Mouse (Mus musculus) cerebellum, adult 2 months (tissue): ENCODE results near the gene Pelp1. TPM values are rescaled to one million over a fixed set of nuclear protein-coding genes. Genes with fewer than 3 reads are reported as not detected.

Experiments used
- DNase-seq, 2 experiments: peaks; one replicate each; pipeline ENCODE4 v3.0.0; 2021
- H3K27ac ChIP-seq: fragments of 200-500 bp; 2 replicates; pipeline ENCODE4 v1.5.1; 2012; ENCODE audit warnings: low read length, control low read depth, inconsistent platforms; ENCODE audit not compliant: insufficient read depth
- H3K27me3 ChIP-seq: fragments of 200-500 bp; 2 replicates; pipeline ENCODE4 v1.6.1; 2012; ENCODE audit warnings: inconsistent platforms, mild to moderate bottlenecking, low read length, moderate library complexity; ENCODE audit not compliant: control insufficient read depth, insufficient read depth
- H3K4me1 ChIP-seq: fragments of 200-500 bp; 2 replicates; pipeline ENCODE4 v1.6.1; 2011; ENCODE audit warnings: low read length; ENCODE audit not compliant: control insufficient read depth, insufficient read depth
- H3K4me3 ChIP-seq: fragments of 200-500 bp; replicated peaks from 2 replicates; pipeline ENCODE3; 2011; ENCODE audit warnings: mild to moderate bottlenecking, low read depth, low read length, control low read depth; ENCODE audit not compliant: insufficient read depth
- CTCF ChIP-seq: fragments of 200-500 bp; IDR thresholded peaks from 2 replicates; pipeline ENCODE4 v1.5.1; 2011; ENCODE audit warnings: low read depth, mild to moderate bottlenecking, control low read depth, low read length, moderate library complexity, borderline replicate concordance; ENCODE audit not compliant: insufficient read depth
- POLR2A ChIP-seq: fragments of 200-500 bp; IDR thresholded peaks from 2 replicates; pipeline ENCODE4 v1.6.1; 2011; ENCODE audit warnings: low read length, control low read depth, borderline replicate concordance; ENCODE audit not compliant: insufficient read depth
- WGBS: fragments of 180-500 bp; shearing (Covaris S2); methylation state at CpG from one replicate; pipeline ENCODE4 v1.1.7; 2018; 5-methylcytosine and 5-hydroxymethylcytosine counted together
- polyA plus RNA-seq: library from polyadenylated mRNA; depleted of rRNA; stranded (reverse); fragments of >200 nt; gene quantifications from 2 replicates; pipeline ENCODE4 v1.2.3, GENCODE M21; 2012

The Pelp1 gene
- polyA plus RNA-seq, 1 experiment, result 18.3 TPM

DNA sequence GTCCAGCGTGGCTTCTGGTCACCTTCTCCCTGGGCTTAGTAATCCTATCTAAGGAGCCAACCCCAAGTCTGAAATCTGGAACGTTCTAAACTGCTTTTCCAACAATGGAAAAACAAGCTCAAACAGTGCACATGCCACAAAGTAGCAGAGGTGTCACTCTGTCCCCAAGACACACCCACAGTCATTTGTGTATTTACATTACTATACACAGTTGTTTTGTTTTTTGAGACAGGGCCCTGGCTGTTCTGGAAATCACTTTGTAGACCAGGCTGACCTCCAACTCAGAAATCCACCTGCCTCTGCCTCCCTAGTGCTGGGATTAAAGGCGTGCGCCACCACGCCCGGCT, 439 bp upstream of the Pelp1 start:
- WGBS, result 60% methylated on average over 6 of the region's 6 CpGs
- Histone ChIP-seq H3K27ac (no peak overlapping the region), H3K27me3 (no peaks in the 10 kb centered on the region), H3K4me3 (peak overlapping the region; percentile 71), H3K4me1 (peaks cover 2% of the 10 kb centered on the region)
- TF ChIP-seq CTCF (no peak), POLR2A (no peak)
- DNase-seq, result no peak

DNA sequence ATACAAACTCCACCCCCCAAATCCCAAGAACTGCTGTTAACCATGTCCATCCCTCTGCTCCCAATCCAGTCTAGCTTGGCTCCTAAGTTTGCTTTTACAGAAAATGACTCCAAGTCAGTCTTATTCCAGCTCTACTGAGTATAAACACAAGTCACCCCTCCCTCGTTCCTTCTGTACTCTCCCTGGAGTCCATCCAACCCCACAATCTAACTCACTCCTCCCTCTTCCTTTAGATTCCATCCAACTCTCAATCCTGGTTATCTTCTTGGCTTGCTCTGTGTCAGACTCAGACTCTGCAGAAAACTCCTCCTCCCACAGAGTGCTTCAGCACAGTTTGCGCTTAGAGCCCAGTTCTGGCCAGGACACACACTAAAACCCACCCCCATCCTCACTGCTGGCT, 6.2 kb downstream of the Pelp1 start:
- TF ChIP-seq CTCF (no peak), POLR2A (no peak)
- no peak for DNase-seq
- WGBS, result 59% methylated on average over 2 of the region's 2 CpGs

DNA sequence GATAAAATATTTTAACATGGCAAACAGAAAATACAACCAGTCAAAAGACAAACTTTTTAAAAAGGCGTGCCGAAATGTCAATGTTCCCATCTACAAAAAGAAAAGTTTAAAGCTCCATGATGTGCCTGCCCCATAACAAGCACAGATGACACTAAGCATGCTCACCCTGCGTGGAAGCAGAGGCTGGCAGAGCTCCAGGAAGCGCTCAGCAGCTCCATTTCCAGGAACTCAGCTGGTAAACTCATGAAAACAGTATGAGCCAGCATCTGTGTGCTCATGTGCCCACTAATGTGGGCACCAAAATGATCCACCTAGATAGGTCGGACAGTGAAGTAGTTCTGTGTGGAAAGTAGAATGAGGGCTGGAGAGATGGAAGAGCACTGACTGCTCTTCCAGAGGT, 20.4 kb downstream of the Pelp1 start:
- H3K27ac ChIP-seq, result no peak overlapping the region
- 60% methylated on average over 5 of the region's 5 CpGs for WGBS
- H3K4me3 ChIP-seq, result no peak overlapping the region
- DNase-seq, result no peak
- TF ChIP-seq CTCF (no peak), POLR2A (no peak)
- no peaks in the 10 kb centered on the region for H3K27me3 ChIP-seq
- H3K4me1 ChIP-seq, result peaks cover 3% of the 10 kb centered on the region; the same call in 1 of the 2 replicates

More for the DNA sequence above, 6.2 kb downstream of the Pelp1 start:
- Histone ChIP-seq H3K4me1 (peaks cover under 1% of the 10 kb centered on the region), H3K4me3 (no peak overlapping the region), H3K27me3 (no peaks in the 10 kb centered on the region), H3K27ac (no peak overlapping the region)

DNA sequence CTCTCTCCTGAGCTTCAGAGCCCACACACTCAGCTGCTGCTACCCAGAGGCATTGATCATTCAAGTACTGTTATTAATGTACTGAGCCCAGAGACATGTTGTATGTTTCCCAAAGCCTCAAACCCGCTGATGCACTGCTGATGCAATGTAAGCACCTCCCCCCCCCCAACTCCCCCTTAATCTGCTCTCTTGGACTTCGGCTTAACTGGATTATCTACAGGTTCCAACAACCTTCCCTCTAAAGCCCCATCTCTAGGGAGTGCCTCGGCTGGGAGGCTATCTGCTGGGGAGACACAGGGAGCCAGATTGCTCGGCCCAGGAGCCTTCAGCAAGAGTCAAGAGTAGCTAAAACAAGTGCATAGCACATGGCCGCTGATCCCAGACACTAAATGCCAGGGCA, 22.4 kb downstream of the Pelp1 start:
- no peaks in the 10 kb centered on the region for H3K27me3 ChIP-seq
- peaks cover 3% of the 10 kb centered on the region; the same call in 1 of the 2 replicates for H3K4me1 ChIP-seq
- no peak for TF ChIP-seq POLR2A
- no peak for TF ChIP-seq CTCF
- H3K4me3 ChIP-seq, result no peak overlapping the region
- WGBS, result 79% methylated on average over 5 of the region's 5 CpGs
- no peak overlapping the region for H3K27ac ChIP-seq
- DNase-seq, result no peak

DNA sequence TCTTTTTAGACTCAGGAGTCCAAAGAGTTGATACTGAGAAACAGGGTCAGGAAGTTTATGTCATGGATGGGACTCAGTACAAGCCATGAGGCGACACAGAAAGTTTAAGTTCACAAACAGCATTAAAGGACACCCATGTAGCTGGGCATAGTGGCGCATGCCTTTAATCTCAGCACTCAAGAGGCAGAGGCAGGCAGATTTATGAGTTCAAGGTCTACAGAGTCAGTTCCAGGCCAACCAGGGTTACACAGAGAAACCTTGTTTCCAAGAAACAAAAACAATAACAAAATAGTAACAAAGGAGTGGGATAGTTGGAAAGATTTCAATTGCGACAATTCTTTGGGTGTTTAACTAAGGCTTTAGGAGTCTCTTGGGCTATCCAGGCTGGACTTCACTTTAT, 25.7 kb downstream of the Pelp1 start:
- Histone ChIP-seq H3K27me3 (no peaks in the 10 kb centered on the region), H3K27ac (no peak overlapping the region), H3K4me1 (peaks cover 3% of the 10 kb centered on the region; the same call in 1 of the 2 replicates), H3K4me3 (no peak overlapping the region)
- TF ChIP-seq POLR2A, result no peak
- no peak for TF ChIP-seq CTCF
- WGBS, result 92% methylated on average over 3 of the region's 3 CpGs
- DNase-seq, result no peak

DNA sequence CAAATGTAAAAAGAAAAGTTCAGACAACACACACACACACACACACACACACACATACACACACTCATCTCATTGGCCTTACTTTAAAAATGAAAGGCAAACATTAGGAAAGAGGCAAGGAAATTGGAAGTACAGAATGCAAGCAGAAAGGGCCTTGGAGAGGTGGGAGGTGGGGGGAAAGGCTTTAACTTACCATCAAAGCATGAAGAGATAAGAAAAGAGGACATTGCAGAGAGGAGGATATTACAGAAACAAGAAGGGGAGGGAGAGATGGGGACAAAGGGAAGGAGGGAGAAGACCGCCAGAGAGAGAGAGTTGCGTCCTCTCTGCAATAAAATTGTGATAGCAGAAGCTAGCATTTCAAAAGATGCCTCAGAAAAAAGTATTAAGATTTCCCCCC, 28.5 kb downstream of the Pelp1 start:
- Histone ChIP-seq H3K4me1 (no peaks in the 10 kb centered on the region), H3K27me3 (no peaks in the 10 kb centered on the region), H3K27ac (no peak overlapping the region), H3K4me3 (no peak overlapping the region)
- WGBS, result 78% methylated on average over 2 of the region's 2 CpGs
- no peak for DNase-seq
- TF ChIP-seq CTCF, result no peak
- no peak for TF ChIP-seq POLR2A

DNA sequence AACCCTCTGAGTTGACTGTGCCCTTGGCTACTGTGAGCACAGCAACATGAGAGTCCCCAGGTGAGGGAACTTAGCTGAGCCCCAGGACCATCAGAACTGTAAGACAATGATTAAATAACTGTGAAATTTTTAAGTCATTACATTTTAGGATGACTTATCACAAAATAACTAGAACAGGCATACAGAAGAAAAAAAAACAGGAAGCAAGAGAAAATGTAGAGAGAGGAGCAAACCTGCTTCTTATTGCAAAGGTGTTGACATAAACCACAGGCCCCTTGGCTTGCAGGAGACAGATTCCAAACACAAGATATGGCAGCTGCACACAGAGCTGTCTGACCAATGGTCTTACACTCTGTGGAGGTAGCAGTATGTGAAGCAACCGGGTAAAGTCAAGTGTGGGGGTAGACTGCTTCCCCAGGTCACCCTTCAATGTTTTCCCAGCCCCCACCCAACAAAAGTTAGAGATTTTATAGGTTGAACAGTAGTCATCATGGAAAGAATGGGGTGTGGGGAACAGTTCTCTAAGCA, 29.3 kb downstream of the Pelp1 start:
- no peak for DNase-seq
- no peak overlapping the region for H3K4me3 ChIP-seq
- no peaks in the 10 kb centered on the region for H3K4me1 ChIP-seq
- WGBS, result 77% methylated on average over 1 of the region's 1 CpGs
- TF ChIP-seq POLR2A, result no peak
- no peak for TF ChIP-seq CTCF
- H3K27ac ChIP-seq, result no peak overlapping the region
- no peaks in the 10 kb centered on the region for H3K27me3 ChIP-seq

DNA sequence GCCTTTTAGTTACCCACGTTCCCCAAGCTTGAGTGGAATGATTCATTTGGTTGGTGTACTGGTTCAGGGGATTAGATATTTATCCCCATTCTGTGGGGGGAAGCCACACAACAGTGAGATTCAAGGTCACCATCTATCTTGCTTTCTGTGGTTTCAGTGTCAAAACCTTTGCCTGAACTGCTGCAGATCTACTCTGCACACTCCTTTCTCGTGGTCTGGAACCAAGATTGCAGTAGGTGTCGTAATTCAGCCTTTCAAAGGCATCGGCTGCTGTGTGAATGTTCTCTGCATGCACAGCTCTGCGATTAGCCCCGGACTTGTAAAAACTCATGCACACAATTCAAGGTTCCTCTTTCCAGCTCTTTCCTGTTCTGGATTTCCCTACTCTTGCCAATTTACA, 33.8 kb downstream of the Pelp1 start:
- no peaks in the 10 kb centered on the region for H3K4me1 ChIP-seq

More for the DNA sequence above, 33.8 kb downstream of the Pelp1 start:
- 81% methylated on average over 6 of the region's 6 CpGs for WGBS
- no peak for DNase-seq
- no peaks in the 10 kb centered on the region for H3K27me3 ChIP-seq
- H3K4me3 ChIP-seq, result no peak overlapping the region
- TF ChIP-seq POLR2A (no peak), CTCF (no peak)
- no peak overlapping the region for H3K27ac ChIP-seq
